Mouse (Mus musculus) hindbrain, embryonic 11.5 days (tissue): Measurements from ENCODE around the gene Ifna7. TPM values are rescaled to one million over a fixed set of nuclear protein-coding genes. Genes with fewer than 3 reads are reported as not detected.
"Not testable (repeated sequence)": the region's sequence is repeated elsewhere in the genome, so short reads cannot be mapped to it uniquely, and the experiment has no call there.

Experiments used
- ATAC-seq: fragments of 200-750 bp; cut with Nextera tagmentation; 2 replicates; pipeline ENCODE4 v1.8.0; 2017; ENCODE audit warnings: mild to moderate bottlenecking, moderate TSS enrichment, moderate library complexity; ENCODE audit not compliant: low FRiP score
- DNase-seq: peaks from one replicate; pipeline ENCODE4 v3.0.0-alpha.2; 2015; ENCODE audit warnings: low spot score
- H3K27ac ChIP-seq: fragments of 300-500 bp; sonication (generic); 2 replicates; pipeline ENCODE4 v1.5.1; 2014; ENCODE audit warnings: mild to moderate bottlenecking, low read depth, low read length
- H3K27me3 ChIP-seq: fragments of 300-500 bp; sonication (generic); 2 replicates; pipeline ENCODE4 v1.6.1; 2014; ENCODE audit warnings: mild to moderate bottlenecking, low read length, moderate library complexity, mixed read lengths; ENCODE audit not compliant: control insufficient read depth, insufficient read depth
- H3K36me3 ChIP-seq: fragments of 300-500 bp; sonication (generic); 2 replicates; pipeline ENCODE4 v1.6.1; 2014; ENCODE audit warnings: mild to moderate bottlenecking, low read length, moderate library complexity, mixed read lengths; ENCODE audit not compliant: control insufficient read depth, insufficient read depth
- H3K4me1 ChIP-seq: fragments of 300-500 bp; sonication (generic); replicated peaks from 2 replicates; pipeline ENCODE4 v1.6.1; 2014; ENCODE audit warnings: low read length, mixed read lengths; ENCODE audit not compliant: control insufficient read depth, insufficient read depth
- H3K4me2 ChIP-seq: fragments of 300-500 bp; sonication (generic); replicated peaks from 2 replicates; pipeline ENCODE4 v1.6.1; 2014; ENCODE audit warnings: mild to moderate bottlenecking, low read depth, low read length
- H3K4me3 ChIP-seq: fragments of 300-500 bp; sonication (generic); 2 replicates; pipeline ENCODE4 v1.5.1; 2014; ENCODE audit warnings: low read depth, low read length
- H3K9ac ChIP-seq: fragments of 300-500 bp; sonication (generic); 2 replicates; pipeline ENCODE4 v1.6.1; 2014; ENCODE audit warnings: low read depth, low read length
- H3K9me3 ChIP-seq: fragments of 300-500 bp; sonication (generic); 2 replicates; pipeline ENCODE4 v1.6.1; 2016; ENCODE audit warnings: low read length; ENCODE audit not compliant: control insufficient read depth
- WGBS: fragments of 180-500 bp; shearing (Covaris S2); extraction: QIAGEN DNeasy Blood & Tissue Kit; methylation state at CpG from one replicate; pipeline ENCODE4 v1.1.7; 2014; 5-methylcytosine and 5-hydroxymethylcytosine counted together
- polyA plus RNA-seq: library from polyadenylated mRNA; unstranded; fragments of >200 nt; fragmentation: Nextera tagmentation; extraction: Ambion mirVana; gene quantifications from 2 replicates; pipeline ENCODE4 v1.2.1, GENCODE M21; 2014

Gene Ifna7
- polyA plus RNA-seq, 1 experiment from 2014 or later: not detected

GRCm38 (mm10) chr4:88791250-88791649, 24.8 kb upstream of the Ifna7 start, which contains the start of gene Gm13278:
Gene Gm13278, plus strand, starts transcription at chr4:88791550.
- H3K9ac ChIP-seq, DNase-seq, ATAC-seq, H3K4me2 ChIP-seq, H3K9me3 ChIP-seq, H3K4me3 ChIP-seq, H3K4me1 ChIP-seq, H3K27me3 ChIP-seq, H3K36me3 ChIP-seq, H3K27ac ChIP-seq: not testable (repeated sequence)
- WGBS: no CpG with 5 or more reads among the region's 28 CpGs

DNA sequence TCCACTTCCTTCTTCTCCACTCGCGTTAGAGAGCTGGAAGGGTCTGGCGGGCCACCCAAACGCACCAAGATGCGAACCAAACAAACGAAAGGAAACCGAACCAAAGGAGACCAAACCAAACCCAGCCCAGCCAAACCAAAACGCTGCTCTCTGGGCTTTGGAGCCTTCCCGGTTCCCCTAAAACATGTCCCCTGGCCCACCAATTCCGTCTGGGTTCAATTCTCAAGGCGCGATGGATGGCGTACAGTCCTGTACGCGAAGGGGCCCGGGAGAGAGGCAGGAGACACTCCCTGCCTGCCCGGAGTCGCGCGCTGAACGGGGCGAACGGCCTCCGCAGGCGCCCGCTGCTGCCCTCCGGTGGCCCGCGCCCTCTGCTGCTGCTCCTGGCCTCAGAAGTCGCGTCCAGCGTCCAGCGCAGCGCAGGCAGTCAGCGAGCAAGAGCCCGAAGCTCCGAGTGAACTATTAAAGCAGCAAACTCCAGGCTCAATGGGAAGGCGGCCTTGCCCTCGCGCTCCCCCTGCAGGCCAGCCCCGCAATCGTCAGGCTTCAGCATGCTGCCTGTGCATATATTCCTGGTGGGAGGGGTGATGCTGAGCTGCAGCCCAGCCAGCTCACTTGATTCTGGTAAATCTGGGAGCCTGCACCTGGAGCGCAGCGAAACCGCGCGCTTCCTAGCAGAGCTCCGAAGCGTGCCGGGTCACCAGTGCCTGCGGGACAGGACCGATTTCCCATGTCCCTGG, 21.9 kb upstream of the Ifna7 start, which contains the start of gene Gm13275:
Gene Gm13275, plus strand, starts transcription at position 552 of the 740 bp plus-strand sequence.
- not testable (repeated sequence) for DNase-seq, H3K9ac ChIP-seq, H3K36me3 ChIP-seq, H3K4me2 ChIP-seq, H3K27ac ChIP-seq, ATAC-seq, H3K9me3 ChIP-seq, H3K4me1 ChIP-seq, H3K27me3 ChIP-seq, H3K4me3 ChIP-seq
- 0% methylated on average over 4 of the region's 52 CpGs for WGBS

- H3K4me2 ChIP-seq, H3K9me3 ChIP-seq, H3K36me3 ChIP-seq, H3K4me1 ChIP-seq, ATAC-seq, H3K27ac ChIP-seq, H3K27me3 ChIP-seq, H3K9ac ChIP-seq, DNase-seq, H3K4me3 ChIP-seq: not testable (repeated sequence)
- no CpG with 5 or more reads among the region's 28 CpGs for WGBS
Observed at GRCm38 (mm10) chr4:88797097-88797496, 18.9 kb upstream of the Ifna7 start, which contains the start of gene Gm13279. Gene Gm13279, plus strand, starts transcription at chr4:88797397.

- not testable (repeated sequence) for DNase-seq, H3K9ac ChIP-seq, H3K27me3 ChIP-seq, H3K27ac ChIP-seq, H3K4me3 ChIP-seq, ATAC-seq, H3K36me3 ChIP-seq, H3K9me3 ChIP-seq, H3K4me1 ChIP-seq, H3K4me2 ChIP-seq
- WGBS: 17% methylated on average over 2 of the region's 7 CpGs
Observed at GRCm38 (mm10) chr4:88799365-88799764, 16.7 kb upstream of the Ifna7 start, which contains the start of gene Gm13285. Gene Gm13285, plus strand, starts transcription at chr4:88799665.

DNA sequence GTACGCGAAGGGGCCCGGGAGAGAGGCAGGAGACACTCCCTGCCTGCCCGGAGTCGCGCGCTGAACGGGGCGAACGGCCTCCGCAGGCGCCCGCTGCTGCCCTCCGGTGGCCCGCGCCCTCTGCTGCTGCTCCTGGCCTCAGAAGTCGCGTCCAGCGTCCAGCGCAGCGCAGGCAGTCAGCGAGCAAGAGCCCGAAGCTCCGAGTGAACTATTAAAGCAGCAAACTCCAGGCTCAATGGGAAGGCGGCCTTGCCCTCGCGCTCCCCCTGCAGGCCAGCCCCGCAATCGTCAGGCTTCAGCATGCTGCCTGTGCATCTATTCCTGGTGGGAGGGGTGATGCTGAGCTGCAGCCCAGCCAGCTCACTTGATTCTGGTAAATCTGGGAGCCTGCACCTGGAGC, 13.1 kb upstream of the Ifna7 start, which contains the start of gene Gm13287:
Gene Gm13287, plus strand, starts transcription at position 301 of the 400 bp plus-strand sequence.
- H3K9me3 ChIP-seq, H3K27ac ChIP-seq, ATAC-seq, H3K9ac ChIP-seq, DNase-seq, H3K4me1 ChIP-seq, H3K4me2 ChIP-seq, H3K36me3 ChIP-seq, H3K4me3 ChIP-seq, H3K27me3 ChIP-seq: not testable (repeated sequence)
- no CpG with 5 or more reads among the region's 29 CpGs for WGBS

DNA sequence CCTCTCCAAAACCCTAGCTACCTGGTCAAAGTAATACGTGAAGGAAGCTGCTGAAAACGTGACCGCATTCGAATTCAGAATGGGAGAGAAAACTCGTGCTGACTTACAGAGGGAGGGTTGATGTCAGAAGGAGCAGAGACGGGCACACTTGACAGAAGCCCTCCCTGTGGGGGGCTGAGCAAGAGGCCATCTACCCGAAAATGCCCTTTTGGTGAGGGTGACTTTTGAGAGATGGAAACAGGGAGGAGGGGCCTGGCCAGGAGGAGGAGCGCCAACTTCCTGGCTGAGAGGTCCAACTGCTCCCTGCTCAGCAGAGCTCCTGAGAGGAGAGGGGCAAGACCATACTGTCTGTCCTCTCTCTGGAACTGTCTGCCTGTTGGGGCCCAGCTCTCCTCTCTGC, 10.8 kb upstream of the Ifna7 start, which contains the start of gene Gm13288:
Gene Gm13288, plus strand, starts transcription at position 301 of the 400 bp plus-strand sequence.
- not testable (repeated sequence) for H3K27ac ChIP-seq, H3K27me3 ChIP-seq, H3K4me2 ChIP-seq, DNase-seq, ATAC-seq, H3K4me1 ChIP-seq, H3K9ac ChIP-seq, H3K9me3 ChIP-seq, H3K36me3 ChIP-seq, H3K4me3 ChIP-seq
- WGBS: no CpG with 5 or more reads among the region's 8 CpGs

- not testable (repeated sequence) for H3K4me3 ChIP-seq, H3K9ac ChIP-seq, DNase-seq, H3K27me3 ChIP-seq, H3K4me2 ChIP-seq, H3K36me3 ChIP-seq, H3K9me3 ChIP-seq, H3K4me1 ChIP-seq, H3K27ac ChIP-seq, ATAC-seq
- WGBS: 0% methylated on average over 6 of the region's 34 CpGs
Observed at GRCm38 (mm10) chr4:88805761-88806160, 10.3 kb upstream of the Ifna7 start.

GRCm38 (mm10) chr4:88819659-88820058, 3.6 kb downstream of the Ifna7 start, which contains the start of gene Ifna11:
Gene Ifna11, plus strand, starts transcription at chr4:88819959.
- Histone ChIP-seq H3K27me3 (no peaks in the 10 kb centered on the region), H3K4me1 (no peaks in the 10 kb centered on the region), H3K9me3 (no peaks in the 10 kb centered on the region), H3K36me3 (no peaks in the 10 kb centered on the region), H3K4me3 (no peak within 1 kb of the TSS), H3K4me2 (no peak within 1 kb of the TSS), H3K9ac (no peak within 1 kb of the TSS), H3K27ac (no peak within 1 kb of the TSS)
- 81% methylated on average over 1 of the region's 1 CpGs for WGBS
- ATAC-seq: no peak
- no peak for DNase-seq

GRCm38 (mm10) chr4:88822995-88823394, 7.0 kb downstream of the Ifna7 start:
- ATAC-seq (no peak), DNase-seq (peak; percentile 27)
- no peaks in the 10 kb centered on the region for H3K27me3 ChIP-seq
- no peak overlapping the region for H3K9ac ChIP-seq
- H3K9me3 ChIP-seq: no peaks in the 10 kb centered on the region
- no peak overlapping the region for H3K4me2 ChIP-seq
- no peak overlapping the region for H3K4me3 ChIP-seq
- no peaks in the 10 kb centered on the region for H3K36me3 ChIP-seq
- 27% methylated on average over 4 of the region's 4 CpGs for WGBS
- H3K27ac ChIP-seq: no peak overlapping the region
- no peaks in the 10 kb centered on the region for H3K4me1 ChIP-seq
